Mouse (Mus musculus) stomach, embryonic 14.5 days (tissue): ENCODE measurements around the gene Olfr1014. TPM values are rescaled to one million over a fixed set of nuclear protein-coding genes. Genes with fewer than 3 reads are reported as not detected.

ENCODE experiments used
- ATAC-seq: fragments of 200-750 bp; cut with Nextera tagmentation; 2 replicates; pipeline ENCODE4 v1.8.0; 2017; ENCODE audit warnings: low read depth, moderate TSS enrichment; ENCODE audit not compliant: insufficient number of reproducible peaks, insufficient read depth, low FRiP score
- H3K27ac ChIP-seq: fragments of 300-500 bp; sonication (generic); 2 replicates; pipeline ENCODE4 v1.5.1; 2014; ENCODE audit warnings: mild to moderate bottlenecking, low read length, moderate library complexity, mixed read lengths
- H3K27me3 ChIP-seq: fragments of 300-500 bp; sonication (generic); 2 replicates; pipeline ENCODE4 v1.6.1; 2014; ENCODE audit warnings: low read length, control low read depth, mixed read lengths; ENCODE audit not compliant: control insufficient read depth, insufficient read depth
- H3K36me3 ChIP-seq: fragments of 300-500 bp; sonication (generic); 2 replicates; pipeline ENCODE4 v1.6.1; 2014; ENCODE audit warnings: mild to moderate bottlenecking, control low read depth, low read length, moderate library complexity, mixed read lengths; ENCODE audit not compliant: control insufficient read depth, insufficient read depth
- H3K4me1 ChIP-seq: fragments of 300-500 bp; sonication (generic); 2 replicates; pipeline ENCODE4 v1.6.1; 2014; ENCODE audit warnings: low read length, control low read depth, mixed read lengths; ENCODE audit not compliant: control insufficient read depth, insufficient read depth
- H3K4me2 ChIP-seq: fragments of 300-500 bp; sonication (generic); replicated peaks from 2 replicates; pipeline ENCODE4 v1.6.1; 2014; ENCODE audit warnings: low read depth, low read length, control low read depth
- H3K4me3 ChIP-seq: fragments of 300-500 bp; sonication (generic); 2 replicates; pipeline ENCODE4 v1.5.1; 2014; ENCODE audit warnings: low read depth, low read length, control low read depth
- H3K9ac ChIP-seq: fragments of 300-500 bp; sonication (generic); replicated peaks from 2 replicates; pipeline ENCODE4 v1.6.1; 2014; ENCODE audit warnings: low read depth, mild to moderate bottlenecking, control low read depth, low read length, moderate library complexity, mixed read lengths
- H3K9me3 ChIP-seq: fragments of 300-500 bp; sonication (generic); 2 replicates; pipeline ENCODE4 v1.6.1; 2016; ENCODE audit warnings: low read depth, low read length, control low read depth; ENCODE audit not compliant: control insufficient read depth
- WGBS: fragments of 180-500 bp; shearing (Covaris S2); extraction: QIAGEN DNeasy Blood & Tissue Kit; methylation state at CpG from one replicate; pipeline ENCODE4 v1.1.7; 2014; 5-methylcytosine and 5-hydroxymethylcytosine counted together
- polyA plus RNA-seq: library from polyadenylated mRNA; unstranded; fragments of >200 nt; fragmentation: Nextera tagmentation; extraction: Ambion mirVana; gene quantifications from 2 replicates; pipeline ENCODE4 v1.2.1, GENCODE M21; 2014

The Olfr1014 gene
- polyA plus RNA-seq, result not detected in 2 replicates

DNA sequence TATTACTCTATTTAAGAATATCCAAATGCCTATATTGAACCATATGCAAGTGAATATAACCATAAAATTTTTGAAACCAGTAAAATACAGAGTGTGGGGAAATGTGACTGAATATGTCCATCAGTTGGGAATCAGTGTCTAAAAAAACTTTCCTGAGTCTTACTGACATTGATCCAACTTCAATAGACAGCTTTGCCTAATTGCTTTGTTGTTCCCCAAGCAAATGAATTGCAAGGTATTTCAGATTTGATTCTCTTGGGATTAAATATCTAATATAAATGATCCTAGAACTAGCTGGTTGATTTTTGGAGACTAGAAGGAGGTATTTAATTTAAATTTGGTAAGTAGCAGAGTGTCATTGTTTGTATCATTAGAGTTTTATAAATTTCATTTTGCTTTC is at the start of gene Olfr1014:
Olfr1014 (plus strand) TSS at position 301 of the 400 bp plus-strand sequence.
- ATAC-seq, result no peak
- Histone ChIP-seq H3K4me3 (no peak within 1 kb of the TSS), H3K36me3 (no peaks in the 10 kb centered on the region), H3K4me2 (no peak within 1 kb of the TSS), H3K9ac (no peak within 1 kb of the TSS), H3K4me1 (no peaks in the 10 kb centered on the region), H3K27me3 (no peaks in the 10 kb centered on the region), H3K27ac (no peak within 1 kb of the TSS), H3K9me3 (no peaks in the 10 kb centered on the region)

- Histone ChIP-seq H3K4me3 (no peak overlapping the region), H3K4me1 (no peaks in the 10 kb centered on the region), H3K4me2 (no peak overlapping the region), H3K36me3 (no peaks in the 10 kb centered on the region), H3K9me3 (no peaks in the 10 kb centered on the region), H3K27ac (no peak overlapping the region), H3K9ac (no peak overlapping the region), H3K27me3 (no peaks in the 10 kb centered on the region)
- WGBS, result 10% methylated on average over 3 of the region's 3 CpGs
- ATAC-seq, result no peak
Observed at GRCm38 (mm10) chr2:85725793-85726192, 46.7 kb upstream of the Olfr1014 start.

- H3K9me3 ChIP-seq, result no peaks in the 10 kb centered on the region
- no peak for ATAC-seq
- no peak overlapping the region for H3K9ac ChIP-seq
Observed at GRCm38 (mm10) chr2:85753822-85754221, 18.7 kb upstream of the Olfr1014 start.

GRCm38 (mm10) chr2:85762666-85763065 is 9.8 kb upstream of the Olfr1014 start, which contains the start of gene Olfr1012:
Gene Olfr1012, minus strand, starts transcription at chr2:85762766.
- H3K36me3 ChIP-seq, result no peaks in the 10 kb centered on the region
- no peak for ATAC-seq
- WGBS, result 65% methylated on average over 1 of the region's 1 CpGs
- no peak within 1 kb of the TSS for H3K27ac ChIP-seq
- H3K4me3 ChIP-seq, result no peak within 1 kb of the TSS
- H3K27me3 ChIP-seq, result no peaks in the 10 kb centered on the region
- no peaks in the 10 kb centered on the region for H3K4me1 ChIP-seq
- H3K9me3 ChIP-seq, result no peaks in the 10 kb centered on the region
- H3K4me2 ChIP-seq, result no peak within 1 kb of the TSS
- H3K9ac ChIP-seq, result no peak within 1 kb of the TSS

More at GRCm38 (mm10) chr2:85753822-85754221, 18.7 kb upstream of the Olfr1014 start:
- Histone ChIP-seq H3K4me3 (no peak overlapping the region), H3K36me3 (no peaks in the 10 kb centered on the region), H3K27me3 (no peaks in the 10 kb centered on the region), H3K4me1 (no peaks in the 10 kb centered on the region), H3K27ac (no peak overlapping the region), H3K4me2 (no peak overlapping the region)
- 84% methylated on average over 4 of the region's 4 CpGs for WGBS

- no peaks in the 10 kb centered on the region for H3K4me1 ChIP-seq
- no peaks in the 10 kb centered on the region for H3K9me3 ChIP-seq
- no peak within 1 kb of the TSS for H3K4me3 ChIP-seq
- no peak for ATAC-seq
- H3K9ac ChIP-seq, result no peak within 1 kb of the TSS
- H3K27ac ChIP-seq, result no peak within 1 kb of the TSS
- H3K27me3 ChIP-seq, result no peaks in the 10 kb centered on the region
- no peaks in the 10 kb centered on the region for H3K36me3 ChIP-seq
- no peak within 1 kb of the TSS for H3K4me2 ChIP-seq
Observed at GRCm38 (mm10) chr2:85766798-85767197, 5.7 kb upstream of the Olfr1014 start, which contains the start of gene Olfr1013. Gene Olfr1013, plus strand, starts transcription at chr2:85767098.

DNA sequence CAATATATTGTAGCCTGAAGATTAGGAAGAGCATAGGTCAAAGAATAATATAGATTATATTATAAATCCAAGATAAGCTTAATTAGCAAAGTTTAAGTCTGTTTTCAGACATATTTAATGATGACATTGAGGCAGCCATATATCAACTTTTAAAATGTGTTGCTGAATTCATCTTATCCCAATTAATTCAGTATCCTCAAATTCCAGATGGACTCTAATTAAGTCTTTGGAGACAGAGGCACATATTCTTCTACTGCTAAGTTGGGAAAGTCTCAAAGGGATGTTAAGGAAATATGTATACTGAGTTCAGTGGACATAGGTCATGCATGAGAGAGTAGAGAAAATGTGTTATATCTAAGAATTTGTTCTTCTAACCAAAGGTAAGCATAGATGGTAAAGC is 9.2 kb downstream of the Olfr1014 start, which contains the start of gene Olfr1015:
Olfr1015 (plus strand) TSS at position 301 of the 400 bp plus-strand sequence.
- Histone ChIP-seq H3K9ac (no peak within 1 kb of the TSS), H3K27me3 (no peaks in the 10 kb centered on the region), H3K36me3 (no peaks in the 10 kb centered on the region), H3K9me3 (no peaks in the 10 kb centered on the region), H3K4me2 (no peak within 1 kb of the TSS), H3K4me3 (no peak within 1 kb of the TSS), H3K27ac (no peak within 1 kb of the TSS), H3K4me1 (no peaks in the 10 kb centered on the region)
- ATAC-seq, result no peak

DNA sequence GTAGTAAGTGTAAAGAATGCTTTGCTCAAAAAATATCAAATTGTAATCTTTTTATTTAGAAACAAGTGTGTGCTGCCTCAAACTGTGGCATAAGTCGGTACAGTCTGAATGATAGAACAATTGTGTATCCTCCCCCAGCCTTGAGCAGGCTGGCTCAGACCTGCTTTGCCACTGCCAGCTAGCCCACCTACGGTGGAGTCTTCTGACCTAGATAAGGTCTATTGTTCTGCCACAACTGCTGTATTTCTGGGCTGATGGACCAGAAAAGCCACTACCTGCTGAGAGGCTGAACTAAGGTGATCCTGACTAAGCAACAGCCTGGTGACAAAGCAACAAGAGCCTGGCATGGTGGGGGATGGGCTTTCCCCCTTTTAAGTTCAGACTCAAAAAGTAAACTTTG is 19.8 kb downstream of the Olfr1014 start:
- no peaks in the 10 kb centered on the region for H3K36me3 ChIP-seq
- no peak for ATAC-seq
- no peaks in the 10 kb centered on the region for H3K27me3 ChIP-seq
- H3K4me3 ChIP-seq, result no peak overlapping the region
- no peak overlapping the region for H3K27ac ChIP-seq
- H3K4me1 ChIP-seq, result no peaks in the 10 kb centered on the region
- no peak overlapping the region for H3K9ac ChIP-seq
- WGBS, result 62% methylated on average over 2 of the region's 2 CpGs
- H3K4me2 ChIP-seq, result no peak overlapping the region
- no peaks in the 10 kb centered on the region for H3K9me3 ChIP-seq

DNA sequence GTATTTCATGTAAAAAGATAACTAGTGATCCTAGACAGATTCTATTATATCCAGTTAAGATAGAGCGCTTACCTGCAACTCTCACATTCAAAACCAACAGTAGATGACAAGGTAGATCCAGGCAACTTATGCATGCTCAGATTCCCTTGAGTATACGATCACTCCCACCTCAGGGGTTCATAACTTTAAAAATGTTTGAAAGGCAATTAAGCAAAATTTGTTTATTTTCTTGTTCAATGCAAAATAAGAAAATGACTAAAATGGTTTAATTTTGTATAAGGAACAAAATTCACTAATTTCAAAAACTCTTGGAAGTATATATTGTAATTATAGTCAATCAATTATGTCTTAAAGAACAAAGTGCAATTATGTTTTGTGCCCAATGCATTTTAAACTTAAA is 29.9 kb downstream of the Olfr1014 start, which contains the start of gene Olfr1016:
Olfr1016 (minus strand) TSS at position 101 of the 400 bp plus-strand sequence.
- H3K4me2 ChIP-seq, result no peak within 1 kb of the TSS
- H3K9ac ChIP-seq, result no peak within 1 kb of the TSS
- no peak within 1 kb of the TSS for H3K27ac ChIP-seq
- H3K9me3 ChIP-seq, result no peaks in the 10 kb centered on the region
- no peaks in the 10 kb centered on the region for H3K4me1 ChIP-seq
- H3K36me3 ChIP-seq, result no peaks in the 10 kb centered on the region
- H3K27me3 ChIP-seq, result no peaks in the 10 kb centered on the region
- WGBS, result 84% methylated on average over 2 of the region's 2 CpGs
- no peak within 1 kb of the TSS for H3K4me3 ChIP-seq
- no peak for ATAC-seq

DNA sequence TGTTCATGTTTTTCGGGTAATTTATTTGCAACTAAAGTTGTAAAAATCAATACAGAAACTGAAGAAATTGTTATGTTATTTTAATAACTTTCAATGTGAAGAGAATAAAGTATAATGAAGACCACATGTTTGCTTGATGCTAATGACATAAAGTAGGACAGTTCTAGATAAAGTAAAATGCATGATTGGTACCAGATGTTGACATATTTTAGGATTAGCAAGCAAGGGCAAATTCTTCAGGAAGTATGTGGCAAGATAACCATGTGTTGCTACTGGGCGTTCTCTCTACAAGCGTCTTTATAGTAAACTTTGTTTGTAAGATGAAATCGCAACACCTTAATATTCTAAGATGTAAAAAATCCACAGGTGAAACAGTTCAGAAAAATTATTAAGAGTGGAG is 32.0 kb downstream of the Olfr1014 start:
- Histone ChIP-seq H3K36me3 (no peaks in the 10 kb centered on the region), H3K4me2 (no peak overlapping the region), H3K9ac (no peak overlapping the region), H3K27ac (no peak overlapping the region), H3K27me3 (no peaks in the 10 kb centered on the region), H3K4me3 (no peak overlapping the region), H3K4me1 (no peaks in the 10 kb centered on the region), H3K9me3 (no peaks in the 10 kb centered on the region)
- no peak for ATAC-seq
- WGBS, result 74% methylated on average over 4 of the region's 4 CpGs
